Mouse (Mus musculus): ENCODE data around the gene Arl15. TPM values are rescaled to one million over a fixed set of nuclear protein-coding genes. Genes with fewer than 3 reads are reported as not detected.

Arl15 gene
- polyA plus RNA-seq, 1 experiment from 2014 or later: 1.5 TPM

GRCm38 (mm10) chr13:114118104-114118830 is 324.0 kb downstream of the Arl15 start:
- Histone ChIP-seq H3K9ac (replicated peaks) (no peak overlapping the region), H3K4me2 (ENCODE audit: low read depth, low read length) (no peak overlapping the region), H3K27me3 (ENCODE audit: insufficient read depth, low read length) (no peaks in the 10 kb centered on the region), H3K36me3 (replicated peaks; ENCODE audit: insufficient read depth, low read length) (no peaks in the 10 kb centered on the region), H3K27ac (ENCODE audit: low read depth) (no peak overlapping the region), H3K9me3 (ENCODE audit: low read length) (no peaks in the 10 kb centered on the region), H3K4me1 (ENCODE audit: insufficient read depth) (no peaks in the 10 kb centered on the region), H3K4me3 (ENCODE audit: low read depth, low read length) (no peak overlapping the region)
- 80% methylated on average over 19 of the region's 19 CpGs for WGBS (ENCODE audit: insufficient replicate concordance)
- no peak for TF ChIP-seq CTCF (IDR thresholded peaks at IDR 0.05; ENCODE audit: low read depth)
- TF ChIP-seq EP300 (IDR thresholded peaks at IDR 0.05; ENCODE audit: low read depth): no peak
- ATAC-seq (no peak), DNase-seq (no peak)

GRCm38 (mm10) chr13:114119816-114120215 is 325.5 kb downstream of the Arl15 start:
- ATAC-seq: no peak

GRCm38 (mm10) chr13:114121591-114121990 is 327.3 kb downstream of the Arl15 start:
- DNase-seq: no peak
- H3K4me3 ChIP-seq (ENCODE audit: low read depth, low read length): no peak overlapping the region
- H3K9ac ChIP-seq (replicated peaks): no peak overlapping the region
- H3K9me3 ChIP-seq (ENCODE audit: low read length): no peaks in the 10 kb centered on the region
- TF ChIP-seq EP300 (IDR thresholded peaks at IDR 0.05; ENCODE audit: low read depth): no peak
- no peak for TF ChIP-seq CTCF (IDR thresholded peaks at IDR 0.05; ENCODE audit: low read depth)
- H3K36me3 ChIP-seq (replicated peaks; ENCODE audit: insufficient read depth, low read length): no peaks in the 10 kb centered on the region
- ATAC-seq: no peak
- WGBS (ENCODE audit: insufficient replicate concordance): 83% methylated on average over 9 of the region's 9 CpGs
- H3K27me3 ChIP-seq (ENCODE audit: insufficient read depth, low read length): no peaks in the 10 kb centered on the region
- H3K4me1 ChIP-seq (ENCODE audit: insufficient read depth): no peaks in the 10 kb centered on the region
- H3K4me2 ChIP-seq (ENCODE audit: low read depth, low read length): no peak overlapping the region
- no peak overlapping the region for H3K27ac ChIP-seq (ENCODE audit: low read depth)

More at GRCm38 (mm10) chr13:114119816-114120215, 325.5 kb downstream of the Arl15 start:
- H3K4me2 ChIP-seq (ENCODE audit: low read depth, low read length): no peak overlapping the region
- no peak overlapping the region for H3K4me3 ChIP-seq (ENCODE audit: low read depth, low read length)
- H3K27ac ChIP-seq (ENCODE audit: low read depth): no peak overlapping the region
- TF ChIP-seq CTCF (IDR thresholded peaks at IDR 0.05; ENCODE audit: low read depth) (no peak), EP300 (IDR thresholded peaks at IDR 0.05; ENCODE audit: low read depth) (no peak)
- H3K36me3 ChIP-seq (replicated peaks; ENCODE audit: insufficient read depth, low read length): no peaks in the 10 kb centered on the region
- WGBS (ENCODE audit: insufficient replicate concordance): 86% methylated on average over 4 of the region's 4 CpGs
- H3K4me1 ChIP-seq (ENCODE audit: insufficient read depth): no peaks in the 10 kb centered on the region
- no peak for DNase-seq
- H3K9me3 ChIP-seq (ENCODE audit: low read length): no peaks in the 10 kb centered on the region
- H3K27me3 ChIP-seq (ENCODE audit: insufficient read depth, low read length): no peaks in the 10 kb centered on the region
- no peak overlapping the region for H3K9ac ChIP-seq (replicated peaks)

- no peaks in the 10 kb centered on the region for H3K36me3 ChIP-seq (replicated peaks; ENCODE audit: insufficient read depth, low read length)
- no peaks in the 10 kb centered on the region for H3K9me3 ChIP-seq (ENCODE audit: low read length)
- DNase-seq: no peak
- no peaks in the 10 kb centered on the region for H3K4me1 ChIP-seq (ENCODE audit: insufficient read depth)
- no peak for ATAC-seq
- H3K27ac ChIP-seq (ENCODE audit: low read depth): no peak overlapping the region
- no peaks in the 10 kb centered on the region for H3K27me3 ChIP-seq (ENCODE audit: insufficient read depth, low read length)
- H3K4me3 ChIP-seq (ENCODE audit: low read depth, low read length): no peak overlapping the region
- no peak overlapping the region for H3K9ac ChIP-seq (replicated peaks)
- WGBS (ENCODE audit: insufficient replicate concordance): 80% methylated on average over 3 of the region's 3 CpGs
- no peak overlapping the region for H3K4me2 ChIP-seq (ENCODE audit: low read depth, low read length)
- TF ChIP-seq EP300 (IDR thresholded peaks at IDR 0.05; ENCODE audit: low read depth) (no peak), CTCF (IDR thresholded peaks at IDR 0.05; ENCODE audit: low read depth) (no peak)
Measured at GRCm38 (mm10) chr13:114123391-114123790, 329.1 kb downstream of the Arl15 start.

- WGBS (ENCODE audit: insufficient replicate concordance): 84% methylated on average over 10 of the region's 10 CpGs
- H3K9me3 ChIP-seq (ENCODE audit: low read length): no peaks in the 10 kb centered on the region
- no peaks in the 10 kb centered on the region for H3K36me3 ChIP-seq (replicated peaks; ENCODE audit: insufficient read depth, low read length)
- H3K9ac ChIP-seq (replicated peaks): no peak overlapping the region
- H3K27me3 ChIP-seq (ENCODE audit: insufficient read depth, low read length): no peaks in the 10 kb centered on the region
- H3K4me3 ChIP-seq (ENCODE audit: low read depth, low read length): no peak overlapping the region
- no peak for DNase-seq
- TF ChIP-seq CTCF (IDR thresholded peaks at IDR 0.05; ENCODE audit: low read depth): no peak
- no peak for TF ChIP-seq EP300 (IDR thresholded peaks at IDR 0.05; ENCODE audit: low read depth)
- no peak for ATAC-seq
- H3K4me1 ChIP-seq (ENCODE audit: insufficient read depth): no peaks in the 10 kb centered on the region
- no peak overlapping the region for H3K4me2 ChIP-seq (ENCODE audit: low read depth, low read length)
- no peak overlapping the region for H3K27ac ChIP-seq (ENCODE audit: low read depth)
Measured at GRCm38 (mm10) chr13:114124385-114124784, 330.1 kb downstream of the Arl15 start.

- H3K27me3 ChIP-seq (ENCODE audit: insufficient read depth, low read length): no peaks in the 10 kb centered on the region
- ATAC-seq (no peak), DNase-seq (no peak)
- 72% methylated on average over 12 of the region's 12 CpGs for WGBS (ENCODE audit: insufficient replicate concordance)
- no peaks in the 10 kb centered on the region for H3K36me3 ChIP-seq (replicated peaks; ENCODE audit: insufficient read depth, low read length)
- no peak overlapping the region for H3K27ac ChIP-seq (ENCODE audit: low read depth)
- no peak overlapping the region for H3K4me3 ChIP-seq (ENCODE audit: low read depth, low read length)
- no peaks in the 10 kb centered on the region for H3K9me3 ChIP-seq (ENCODE audit: low read length)
- TF ChIP-seq EP300 (IDR thresholded peaks at IDR 0.05; ENCODE audit: low read depth) (no peak), CTCF (IDR thresholded peaks at IDR 0.05; ENCODE audit: low read depth) (no peak)
- H3K4me2 ChIP-seq (ENCODE audit: low read depth, low read length): no peak overlapping the region
- H3K9ac ChIP-seq (replicated peaks): no peak overlapping the region
- no peaks in the 10 kb centered on the region for H3K4me1 ChIP-seq (ENCODE audit: insufficient read depth)
Measured at GRCm38 (mm10) chr13:114124991-114125390, 330.7 kb downstream of the Arl15 start.
